Mouse (Mus musculus) spleen, adult 10 weeks (tissue): Measurements from ENCODE around the gene Dnajc27. TPM values are rescaled to one million over a fixed set of nuclear protein-coding genes. Genes with fewer than 3 reads are reported as not detected.

Experiments
- polyA plus RNA-seq: library from polyadenylated mRNA; stranded (reverse); fragments of 350-450 nt; fragmentation: Illumina TruSeq; extraction: RNeasy Lipid Tissue Mini Kit (QIAGEN cat#74804); gene quantifications from one replicate; pipeline ENCODE4 v1.2.3, GENCODE M21; 2015; ENCODE audit warnings: low replicate concordance; ENCODE audit not compliant: insufficient read depth

The Dnajc27 gene
- polyA plus RNA-seq, result 10.0 TPM

DNA sequence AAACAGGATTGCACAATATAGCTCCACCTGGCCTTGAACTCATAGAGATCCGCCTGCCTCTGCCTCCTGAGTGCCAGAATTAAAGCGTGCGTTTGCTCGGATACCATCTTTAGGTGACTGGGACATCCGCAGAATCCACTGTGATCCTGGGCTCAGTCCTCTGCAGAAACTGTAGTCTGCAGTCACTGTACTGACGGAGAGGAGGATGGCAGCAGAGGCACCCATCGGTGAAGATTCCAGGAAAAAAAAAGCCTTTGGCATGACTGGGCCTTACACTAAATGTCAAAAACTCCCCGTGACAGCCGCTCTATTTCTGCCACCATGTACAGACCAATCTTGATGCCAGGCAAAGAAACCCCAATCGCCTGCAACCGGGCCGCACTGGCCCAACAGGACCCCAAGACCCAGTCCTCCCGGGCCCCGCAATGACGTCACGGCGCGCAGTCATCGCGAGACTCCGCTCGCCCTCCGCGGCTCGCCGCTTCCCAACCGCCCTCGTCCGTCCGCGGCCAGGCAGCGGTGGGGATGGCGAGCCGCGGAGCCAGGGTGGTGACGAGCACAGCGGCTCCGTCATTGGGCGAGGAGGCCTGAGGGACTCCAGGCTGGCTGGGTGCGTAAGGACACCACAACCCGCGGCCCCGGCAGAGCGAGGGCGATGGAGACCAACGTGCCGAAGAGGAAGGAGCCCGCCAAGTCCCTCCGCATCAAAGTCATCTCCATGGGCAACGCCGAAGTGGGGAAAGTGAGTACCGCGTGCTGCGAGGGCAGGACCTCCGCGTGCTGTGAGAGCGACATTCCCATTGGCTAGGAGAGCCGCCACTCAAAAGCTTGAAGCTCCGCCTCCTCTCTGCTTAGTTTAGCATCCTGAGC, at the start of gene Dnajc27:
Gene Dnajc27 (plus strand): TSS at position 452 of the 870 bp plus-strand sequence.

DNA sequence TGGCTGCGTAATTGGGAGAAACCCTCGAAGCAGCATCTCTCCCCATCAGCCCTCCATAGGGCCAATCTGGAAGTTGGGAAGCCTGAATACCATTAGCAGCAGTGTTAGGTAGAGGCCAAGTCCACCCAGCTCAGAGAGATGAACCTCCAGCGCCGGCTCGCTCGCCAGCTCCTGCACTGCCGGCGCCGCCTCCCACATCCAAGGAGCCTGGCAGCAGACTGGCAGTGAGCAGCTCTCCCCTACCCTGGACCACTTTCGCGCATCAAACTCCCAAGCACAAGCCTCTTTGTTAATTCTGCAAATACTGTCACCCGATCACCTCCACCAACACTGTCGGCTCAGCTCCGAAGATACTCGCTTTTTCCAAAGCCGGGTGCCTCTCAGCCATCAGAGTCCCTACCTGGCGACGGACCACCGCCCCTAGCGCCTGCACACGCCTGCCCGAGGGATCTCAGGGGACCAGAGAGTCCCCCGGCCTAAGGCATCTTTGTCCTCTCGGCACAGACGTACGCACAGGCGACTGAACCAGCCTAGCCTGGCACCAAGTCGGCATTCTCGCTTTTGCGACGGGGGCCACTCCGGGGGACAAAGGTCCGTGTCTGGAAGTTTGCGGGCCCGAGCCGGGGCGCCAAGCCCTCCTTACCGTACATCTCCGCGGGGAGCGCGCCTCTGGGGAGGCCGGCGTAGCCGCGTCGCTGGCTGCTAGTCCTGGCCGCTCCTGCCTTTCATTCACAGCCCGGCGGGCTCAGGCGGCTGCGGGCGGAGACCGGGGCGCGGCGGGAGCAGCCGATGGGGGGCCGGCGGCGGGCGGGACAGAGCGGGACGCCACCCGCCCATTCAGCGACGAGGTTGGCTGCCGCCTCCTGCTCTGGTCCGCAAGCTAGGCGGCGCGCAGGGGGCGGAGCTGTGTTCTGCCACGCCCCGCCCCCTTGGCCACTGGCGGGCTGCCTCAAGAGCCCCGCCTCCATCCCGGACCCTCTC, 44.0 kb upstream of the Dnajc27 start, which contains the start of gene Efr3b:
Gene Efr3b (minus strand): TSS at position 855 of the 981 bp plus-strand sequence.

DNA sequence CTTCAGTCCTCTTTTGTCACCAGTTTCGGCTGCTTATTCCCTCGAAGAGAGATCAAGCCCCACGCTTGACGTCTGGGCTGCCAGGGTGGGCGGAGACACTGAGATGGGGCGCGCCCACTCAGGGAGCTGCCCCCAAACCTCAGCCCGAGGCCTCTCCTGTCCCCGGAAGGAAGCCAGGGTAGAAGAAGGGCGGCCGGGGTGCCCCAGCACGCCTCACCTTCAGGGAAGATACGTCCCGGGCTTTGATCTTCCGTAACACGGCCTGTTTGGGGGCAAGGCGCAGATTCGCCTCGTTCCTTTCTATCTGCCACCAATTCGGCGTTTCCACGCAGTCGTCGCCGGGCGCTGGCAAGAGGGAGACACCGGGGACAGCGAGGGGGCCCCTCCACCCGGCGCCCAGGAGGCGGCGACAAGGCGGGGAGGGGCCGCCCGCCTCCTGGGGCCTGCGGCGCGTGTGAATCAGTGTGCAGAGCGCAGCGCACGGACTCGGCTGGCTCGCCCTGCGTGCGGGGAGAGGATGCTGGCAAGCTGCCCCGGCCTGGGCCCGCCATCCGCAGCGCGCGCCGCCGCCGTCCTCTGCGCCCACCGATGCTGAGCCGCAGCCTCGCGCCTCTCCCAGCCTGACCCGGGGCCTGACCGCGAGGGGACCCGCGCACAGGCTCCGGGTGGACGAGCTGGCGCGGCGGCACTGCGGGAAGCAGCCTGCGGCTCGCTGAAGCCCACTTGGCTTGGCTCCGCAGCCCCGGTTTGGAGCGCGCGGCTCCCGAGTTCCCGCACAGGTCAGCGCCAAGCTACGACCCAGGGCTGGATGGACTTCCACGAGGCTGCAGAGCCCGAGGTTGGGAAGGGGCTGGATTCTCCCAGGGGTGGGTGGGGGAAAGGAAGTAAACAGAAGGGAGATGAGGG, 50.8 kb downstream of the Dnajc27 start, which contains the start of gene Adcy3:
Gene Adcy3 (plus strand): TSS at position 163 of the 906 bp plus-strand sequence.

Other genes with a start within 250 kb of the Dnajc27 start
- not detected for gene Pomc, start 127.6 kb upstream of the Dnajc27 start, polyA plus RNA-seq
- gene Efr3b, start 43.7 kb upstream of the Dnajc27 start, polyA plus RNA-seq, result 3.8 TPM
- gene Adcy3, start 50.5 kb downstream of the Dnajc27 start, polyA plus RNA-seq, result 8.0 TPM
- 3.0 TPM for gene Ptrhd1, start 151.4 kb downstream of the Dnajc27 start, polyA plus RNA-seq
- 26.6 TPM for gene Cenpo, start 151.7 kb downstream of the Dnajc27 start, polyA plus RNA-seq